Mouse (Mus musculus) Patski (cell line): ENCODE measurements at regions not wholly inside any gene's neighbourhood (a gene's known extent, or its start where the extent isn't known, plus 50 kb on each side); places are given as distances from the start of the nearest gene placed in this dataset.

Source experiments
- ATAC-seq: fragments of 100-300 bp; one replicate; pipeline ENCODE4 v1.8.0; 2021
- CTCF ChIA-PET: fragments of 350-600 bp; sonication (Branson Sonifier 250); formaldehyde crosslinking; loops from one replicate; lab custom pipeline; 2022; ENCODE audit warnings: inconsistent platforms; lab: Charles Lee
- POLR2A ChIA-PET: fragments of 350-600 bp; sonication (Branson Sonifier 250); formaldehyde crosslinking; loops from one replicate; lab custom pipeline; 2022; ENCODE audit warnings: antibody characterized with exemption, inconsistent platforms; lab: Charles Lee
- DNase-seq: peaks from one replicate; pipeline ENCODE4 v3.0.0-alpha.2; 2011; ENCODE audit warnings: low read depth, low spot score
- H3K27me3 ChIP-seq: fragments of 371-371 bp; one replicate; pipeline ENCODE4 v1.5.1; 2021
- CTCF ChIP-seq: fragments of 100-300 bp; IDR thresholded peaks from one replicate; pipeline ENCODE4 v1.5.1; 2021
- in situ Hi-C: fragments of 300-500 bp; cut with MboI; formaldehyde crosslinking; loops from 3 replicates; pipeline ENCODE4 v1.11.1; 2018; ENCODE audit warnings: low pct_unique_long_range_greater_than_20kb, mixed read lengths

DNA sequence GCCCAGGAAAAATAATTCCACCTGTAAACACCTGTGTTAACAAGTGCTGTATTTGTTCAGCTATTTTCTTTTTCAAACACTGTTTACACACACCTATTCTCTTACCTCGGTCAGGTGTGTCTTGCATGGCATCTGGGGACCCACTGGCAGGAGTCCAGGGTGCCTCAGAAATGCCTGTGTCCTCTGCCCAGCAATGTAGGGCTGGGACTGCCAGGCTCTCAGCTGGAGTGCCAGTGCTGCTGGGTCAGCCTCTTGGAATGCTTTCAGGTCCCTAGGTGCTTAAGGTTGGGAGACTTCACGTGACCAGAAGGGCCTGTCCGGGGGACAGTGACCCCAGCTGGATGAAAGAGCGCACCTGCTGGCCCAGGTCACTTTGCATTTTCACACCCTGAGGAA, 112.4 kb upstream of the Id2 start:
- no peak for ATAC-seq
- TF ChIP-seq CTCF, result no peak

DNA sequence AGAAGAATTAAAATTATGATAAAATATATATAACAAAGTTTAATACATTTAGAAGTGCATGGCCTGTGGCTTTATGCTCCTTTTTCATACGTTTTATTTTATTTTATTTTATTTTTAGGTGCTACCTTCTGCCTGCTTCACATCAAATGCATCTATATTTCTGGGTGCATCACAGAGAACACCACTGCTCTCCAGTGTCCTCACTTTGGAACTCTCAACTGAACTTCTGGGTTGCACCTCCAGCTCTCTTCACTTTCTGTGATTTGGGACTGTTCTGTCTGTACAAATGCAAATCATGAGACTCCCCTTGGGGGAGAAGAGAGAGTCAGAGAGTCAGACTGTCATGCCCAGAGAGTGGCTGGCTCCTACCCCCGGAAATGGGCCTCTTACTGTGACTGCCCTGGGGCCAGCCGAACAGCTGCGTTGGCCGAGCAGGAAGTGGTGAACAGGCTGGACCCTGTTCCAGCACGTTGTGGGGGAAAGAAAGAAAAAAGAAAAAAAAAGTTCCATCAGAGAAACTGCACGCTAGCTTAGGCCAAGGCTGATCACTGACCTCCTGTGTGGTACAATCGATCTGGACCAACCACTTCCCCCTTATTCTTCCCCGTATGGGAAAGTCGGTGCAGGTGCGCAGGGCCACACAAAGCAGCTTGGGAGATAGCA, 111.9 kb upstream of the Id2 start:
- no peak for ATAC-seq

More for the DNA sequence above, 112.4 kb upstream of the Id2 start:
- no peak for DNase-seq
- in situ Hi-C loops, result no loop called here
- ChIA-PET POLR2A (no interaction called here), CTCF (no interaction called here)
- no peaks in the 10 kb centered on the region for H3K27me3 ChIP-seq

GRCm38 (mm10) chr12:25203371-25204067, 106.6 kb upstream of the Id2 start:
- ChIA-PET CTCF (no interaction called here), POLR2A (no interaction called here)
- no peaks in the 10 kb centered on the region for H3K27me3 ChIP-seq
- DNase-seq (no peak), ATAC-seq (no peak)
- TF ChIP-seq CTCF, result no peak
- in situ Hi-C loops, result no loop called here

More for the DNA sequence above, 111.9 kb upstream of the Id2 start:
- in situ Hi-C loops, result no loop called here
- POLR2A ChIA-PET, result no interaction called here
- TF ChIP-seq CTCF, result no peak
- DNase-seq, result no peak
- no peaks in the 10 kb centered on the region for H3K27me3 ChIP-seq
- CTCF ChIA-PET, result no interaction called here

DNA sequence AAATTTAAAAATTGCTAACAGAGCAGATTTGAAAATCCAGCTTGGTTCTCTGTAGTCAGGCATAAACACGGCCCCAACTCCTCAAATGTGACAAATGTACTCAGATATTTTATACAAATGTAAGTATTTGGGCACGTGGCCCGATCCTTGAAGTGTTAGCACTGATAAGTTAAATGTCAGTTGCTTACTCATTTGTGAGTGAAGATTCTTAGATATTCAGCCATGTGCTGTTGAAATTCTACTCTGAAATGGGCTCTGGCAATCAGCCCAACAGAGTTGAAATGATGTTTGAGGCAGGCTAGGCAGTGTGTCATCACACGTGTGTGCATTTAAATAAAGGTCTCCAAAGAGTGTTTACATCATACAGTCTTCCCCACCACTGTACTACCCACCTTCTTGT, 103.2 kb upstream of the Id2 start:
- no peak for DNase-seq
- POLR2A ChIA-PET, result no interaction called here
- H3K27me3 ChIP-seq, result no peaks in the 10 kb centered on the region
- no peak for ATAC-seq
- in situ Hi-C loops, result no loop called here
- TF ChIP-seq CTCF, result no peak
- CTCF ChIA-PET, result no interaction called here

DNA sequence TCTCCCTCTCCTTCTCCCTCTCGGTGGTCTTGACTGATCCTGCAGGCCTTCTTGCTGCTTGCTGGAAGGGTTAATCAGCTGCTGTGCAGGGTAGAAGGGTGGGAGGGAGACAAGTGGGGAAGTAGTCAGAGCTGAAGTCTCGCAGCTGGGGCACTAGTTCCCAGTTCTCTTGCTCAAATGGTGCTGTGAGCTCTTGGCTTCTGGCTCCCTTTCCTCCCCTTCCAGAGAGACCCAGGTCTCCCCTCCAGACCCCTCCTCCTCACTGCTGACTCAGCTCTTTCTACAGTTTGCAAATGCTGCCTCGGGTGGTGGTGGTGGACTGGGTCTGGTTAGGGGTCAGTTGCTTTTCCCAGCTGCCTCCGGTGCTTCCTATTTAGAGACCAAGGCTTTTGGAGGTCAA, 100.8 kb upstream of the Id2 start:
- no peaks in the 10 kb centered on the region for H3K27me3 ChIP-seq
- TF ChIP-seq CTCF, result no peak
- no peak for ATAC-seq
- CTCF ChIA-PET, result no interaction called here
- DNase-seq, result no peak
- in situ Hi-C loops, result no loop called here
- POLR2A ChIA-PET, result interaction anchor here (0.7 kb wide), 1 partner anchor 61 kb away, joined by 3 read pairs; no protein-coding TSS in a partner anchor

- in situ Hi-C loops, result no loop called here
- TF ChIP-seq CTCF, result no peak
- no peaks in the 10 kb centered on the region for H3K27me3 ChIP-seq
- ATAC-seq (no peak), DNase-seq (no peak)
- ChIA-PET CTCF (interaction anchor here (0.7 to 1.4 kb wide), 2 partner anchors 9 to 30 kb away, joined by 3 to 4 read pairs; no protein-coding TSS in a partner anchor), POLR2A (interaction anchor here (1.1 kb wide), 1 partner anchor 18 kb away, joined by 3 read pairs; no protein-coding TSS in a partner anchor)
These were observed 99.1 kb upstream of the Id2 start for GRCm38 (mm10) chr12:25196022-25196421.

GRCm38 (mm10) chr12:25192216-25192615, 95.3 kb upstream of the Id2 start:
- CTCF ChIA-PET, result no interaction called here
- POLR2A ChIA-PET, result interaction anchor here (1.1 kb wide), 1 partner anchor 13 kb away, joined by 3 read pairs; no protein-coding TSS in a partner anchor
- no peaks in the 10 kb centered on the region for H3K27me3 ChIP-seq
- TF ChIP-seq CTCF, result no peak
- in situ Hi-C loops, result no loop called here
- DNase-seq, result no peak
- no peak for ATAC-seq

- no peak for DNase-seq
- TF ChIP-seq CTCF, result no peak
- in situ Hi-C loops, result no loop called here
- no peaks in the 10 kb centered on the region for H3K27me3 ChIP-seq
- ChIA-PET POLR2A (no interaction called here), CTCF (no interaction called here)
- ATAC-seq, result no peak
These were observed 93.4 kb upstream of the Id2 start for GRCm38 (mm10) chr12:25190360-25190759.

GRCm38 (mm10) chr12:25189174-25189761, 92.3 kb upstream of the Id2 start:
- no peak for DNase-seq

GRCm38 (mm10) chr12:25188556-25188955, 91.6 kb upstream of the Id2 start:
- in situ Hi-C loops, result no loop called here
- ChIA-PET CTCF (interaction anchor here (0.9 to 1.7 kb wide), 3 partner anchors 9 to 15 kb away, joined by 3 to 4 read pairs (median 3); no protein-coding TSS in a partner anchor), POLR2A (no interaction called here)
- no peak for DNase-seq
- no peak for TF ChIP-seq CTCF
- no peaks in the 10 kb centered on the region for H3K27me3 ChIP-seq
- no peak for ATAC-seq

More at GRCm38 (mm10) chr12:25189174-25189761, 92.3 kb upstream of the Id2 start:
- in situ Hi-C loops, result no loop called here
- ChIA-PET POLR2A (no interaction called here), CTCF (interaction anchor here (0.9 to 1.7 kb wide), 3 partner anchors 10 to 16 kb away, joined by 3 to 4 read pairs (median 3); no protein-coding TSS in a partner anchor)
- ATAC-seq, result no peak
- no peak for TF ChIP-seq CTCF
- no peaks in the 10 kb centered on the region for H3K27me3 ChIP-seq
